Mouse (Mus musculus): ENCODE data around the gene Ccl1. TPM values are rescaled to one million over a fixed set of nuclear protein-coding genes. Genes with fewer than 3 reads are reported as not detected.

Ccl1 gene
- 0.33 TPM in 1 of 2 replicates, not detected in the other for polyA plus RNA-seq (2012; ENCODE audit: low replicate concordance)

DNA sequence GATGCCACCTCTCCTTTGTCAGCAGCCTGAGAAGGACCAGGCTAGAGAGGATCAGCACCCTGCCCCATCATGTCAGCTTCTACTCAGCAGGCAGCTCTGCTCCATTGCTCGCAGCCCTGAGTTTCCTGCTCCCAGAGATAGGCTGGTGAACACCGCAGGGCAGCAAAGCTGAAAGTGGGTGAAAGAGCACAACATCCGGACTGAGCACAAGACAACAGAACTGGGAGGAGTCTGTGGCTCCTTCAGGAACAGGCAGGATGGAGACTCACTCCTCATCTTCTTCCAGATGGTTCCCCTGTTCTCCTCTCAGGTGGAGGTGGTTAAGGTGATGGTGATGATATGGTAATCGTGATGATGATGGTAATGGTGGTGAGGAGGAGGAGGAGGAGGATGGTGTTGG lies at the start of gene Ccl1:
Gene Ccl1 (minus strand): TSS at position 101 of the 400 bp plus-strand sequence.

Other genes with a start within 250 kb of the Ccl1 start
- not detected in 2 replicates for gene Ccl11, start 247.9 kb downstream of the Ccl1 start, polyA plus RNA-seq (2012; ENCODE audit: low replicate concordance)
- not detected in 2 replicates for gene Ccl12, start 203.8 kb downstream of the Ccl1 start, polyA plus RNA-seq (2012; ENCODE audit: low replicate concordance)
- not detected in 2 replicates for gene Ccl8, start 190.5 kb downstream of the Ccl1 start, polyA plus RNA-seq (2012; ENCODE audit: low replicate concordance)
- gene Tmem132e, start 83.2 kb upstream of the Ccl1 start, polyA plus RNA-seq (2012; ENCODE audit: low replicate concordance): 0.23 and 0.28 TPM in 2 replicates

All from hematopoietic multipotent progenitor cell, adult 10-12 weeks (in vitro differentiated cells).